In genomic region chr6:93912003-93912581, GRCm38 (mm10) we compare ENCODE assay signal across 9 mouse cellular contexts.
DNase-seq lines count a peak whose midpoint lies in the region; ATAC-seq lines count a peak whose summit lies in the region.
"Had no signal": no experiment of that assay in that cellular context is flagged by ENCODE, and none has a peak within 500 bp of the region (broad histone marks: within the 10 kb centered on the region; RNA-seq: fewer than 3 reads in every experiment).

No protein-coding gene starts in this region.

- WGBS in heart, embryonic 12.5 days, result 32% methylated on average over 8 of the region's 8 CpGs
- 4% methylated on average over 8 of the region's 8 CpGs for WGBS in forebrain, embryonic 16.5 days
- 9% methylated on average over 8 of the region's 8 CpGs for WGBS in limb, embryonic 12.5 days

- no peaks in the 10 kb centered on the region for H3K27me3 ChIP-seq in heart, embryonic 12.5 days (replicated peaks)
- no peaks in the 10 kb centered on the region for H3K27me3 ChIP-seq in forebrain, embryonic 16.5 days (replicated peaks; ENCODE audit: control insufficient read depth, insufficient read depth, low read length)
- no peaks in the 10 kb centered on the region for H3K27me3 ChIP-seq in limb, embryonic 12.5 days
- H3K27me3 ChIP-seq: CH12.LX had no signal

- no peaks in the 10 kb centered on the region for H3K9me3 ChIP-seq in heart, embryonic 12.5 days (replicated peaks)
- no peaks in the 10 kb centered on the region for H3K9me3 ChIP-seq in forebrain, embryonic 16.5 days (ENCODE audit: control insufficient read depth, low read length)
- H3K9me3 ChIP-seq in limb, embryonic 12.5 days, result no peaks in the 10 kb centered on the region

- DNase-seq in heart, adult 8-10 months (ENCODE audit: low spot score), result no peak
- peak; percentile 39 for DNase-seq in brain, embryonic 18.5 days (ENCODE audit: low read depth, low spot score)
- no peak for DNase-seq in adrenal gland, adult 2 months
- DNase-seq in yolk sac, embryonic 10.5 days (ENCODE audit: low spot score), result no peak
- DNase-seq in kidney, adult 8-10 months, result no peak

- no peaks in the 10 kb centered on the region for H3K36me3 ChIP-seq in heart, embryonic 12.5 days
- H3K36me3 ChIP-seq in forebrain, embryonic 16.5 days (ENCODE audit: control insufficient read depth, insufficient read depth), result no peaks in the 10 kb centered on the region
- H3K36me3 ChIP-seq in limb, embryonic 12.5 days, result no peaks in the 10 kb centered on the region

- peak overlapping the region; percentile 85 for H3K4me2 ChIP-seq in heart, embryonic 12.5 days
- H3K4me2 ChIP-seq in forebrain, embryonic 16.5 days (ENCODE audit: low read length), result peak overlapping the region; percentile 88
- H3K4me2 ChIP-seq in limb, embryonic 12.5 days, result peak overlapping the region; percentile 70

- H3K27ac ChIP-seq in heart, embryonic 12.5 days (ENCODE audit: poor library complexity, severe bottlenecking), result peak overlapping the region; percentile 56; the same call in 1 of the 2 replicates
- H3K27ac ChIP-seq in forebrain, embryonic 16.5 days (ENCODE audit: low read length), result peak overlapping the region; percentile 98
- peak overlapping the region; percentile 97 for H3K27ac ChIP-seq in limb, embryonic 12.5 days

- peak overlapping the region; percentile 72 for H3K9ac ChIP-seq in heart, embryonic 12.5 days
- peak overlapping the region; percentile 78 for H3K9ac ChIP-seq in forebrain, embryonic 16.5 days (replicated peaks; ENCODE audit: low read depth, low read length)
- H3K9ac ChIP-seq in limb, embryonic 12.5 days (replicated peaks), result peak overlapping the region; percentile 63

- peaks cover 36% of the 10 kb centered on the region for H3K4me1 ChIP-seq in heart, embryonic 12.5 days (replicated peaks)
- peaks cover 42% of the 10 kb centered on the region for H3K4me1 ChIP-seq in forebrain, embryonic 16.5 days (replicated peaks; ENCODE audit: control insufficient read depth, insufficient read depth, low read length)
- H3K4me1 ChIP-seq in limb, embryonic 12.5 days (replicated peaks), result peaks cover 36% of the 10 kb centered on the region

- ATAC-seq in heart, embryonic 12.5 days (ENCODE audit: insufficient number of reproducible peaks, low FRiP score), result no peak
- ATAC-seq in forebrain, embryonic 16.5 days, result peak; percentile 11
- ATAC-seq in limb, embryonic 12.5 days (ENCODE audit: insufficient number of reproducible peaks, insufficient read depth, low FRiP score, low TSS enrichment, low read depth), result no peak

- H3K4me3 ChIP-seq in heart, embryonic 12.5 days, result peak overlapping the region; percentile 46
- peak overlapping the region; percentile 64 for H3K4me3 ChIP-seq in forebrain, embryonic 16.5 days (replicated peaks; ENCODE audit: low read length)
- H3K4me3 ChIP-seq in limb, embryonic 12.5 days (replicated peaks), result peak overlapping the region; percentile 40
